Mouse (Mus musculus) c-Kit-positive CD71-negative TER-119-negative erythroid progenitor cells, embryonic 14.5 days (primary cell): ENCODE measurements around the gene Krtap12-1.
"Not testable (repeated sequence)": the region's sequence is repeated elsewhere in the genome, so short reads cannot be mapped to it uniquely, and the experiment has no call there.

Source experiments
- DNase-seq: peaks from one replicate; pipeline ENCODE4 v3.0.0-alpha.2; 2013; ENCODE audit warnings: low read depth

Krtap12-1 gene

GRCm38 (mm10) chr10:77720299-77720698 lies at the start of gene Krtap12-1:
TSS of gene Krtap12-1 (plus strand) at chr10:77720599.
- DNase-seq = not testable (repeated sequence)

- no peak for DNase-seq
Observed at GRCm38 (mm10) chr10:77670710-77671109, 49.7 kb upstream of the Krtap12-1 start.

- DNase-seq = no peak
Observed at GRCm38 (mm10) chr10:77671519-77671918, 48.9 kb upstream of the Krtap12-1 start.

GRCm38 (mm10) chr10:77673765-77674164 lies 46.6 kb upstream of the Krtap12-1 start:
- DNase-seq = no peak

GRCm38 (mm10) chr10:77677562-77677961 lies 42.8 kb upstream of the Krtap12-1 start:
- no peak for DNase-seq

- DNase-seq = no peak
Observed at GRCm38 (mm10) chr10:77682994-77683393, 37.4 kb upstream of the Krtap12-1 start.

GRCm38 (mm10) chr10:77684181-77684580 lies 36.2 kb upstream of the Krtap12-1 start:
- DNase-seq = no peak

- no peak for DNase-seq
Observed at GRCm38 (mm10) chr10:77685895-77686664, 34.3 kb upstream of the Krtap12-1 start, which contains the start of gene Tspear. TSS of gene Tspear (plus strand) at chr10:77686569.

- no peak for DNase-seq
Observed at GRCm38 (mm10) chr10:77687021-77687420, 33.4 kb upstream of the Krtap12-1 start.

GRCm38 (mm10) chr10:77690356-77690807 lies 30.0 kb upstream of the Krtap12-1 start, which contains the start of gene Gm19402:
TSS of gene Gm19402 (minus strand) at chr10:77690757.
- not testable (repeated sequence) for DNase-seq

GRCm38 (mm10) chr10:77697133-77697532 lies 23.3 kb upstream of the Krtap12-1 start, which contains the start of gene Gm9508:
TSS of gene Gm9508 (minus strand) at chr10:77697233.
- no peak for DNase-seq

- no peak for DNase-seq
Observed at GRCm38 (mm10) chr10:77706326-77706725, 14.1 kb upstream of the Krtap12-1 start, which contains the start of gene Gm10272. TSS of gene Gm10272 (plus strand) at chr10:77706626.

- DNase-seq = no peak
Observed at GRCm38 (mm10) chr10:77709831-77710230, 10.6 kb upstream of the Krtap12-1 start.

- DNase-seq = not testable (repeated sequence)
Observed at GRCm38 (mm10) chr10:77711157-77711556, 9.2 kb upstream of the Krtap12-1 start, which contains the start of gene Gm10024. TSS of gene Gm10024 (plus strand) at chr10:77711457.

GRCm38 (mm10) chr10:77713734-77714133 lies 6.7 kb upstream of the Krtap12-1 start:
- DNase-seq = no peak

- DNase-seq = no peak
Observed at GRCm38 (mm10) chr10:77715507-77715906, 4.9 kb upstream of the Krtap12-1 start, which contains the start of gene Gm10142. TSS of gene Gm10142 (plus strand) at chr10:77715807.

GRCm38 (mm10) chr10:77724855-77725254 lies 4.5 kb downstream of the Krtap12-1 start:
- DNase-seq = no peak

- DNase-seq = no peak
Observed at GRCm38 (mm10) chr10:77726186-77726585, 5.8 kb downstream of the Krtap12-1 start, which contains the start of gene Gm10100. TSS of gene Gm10100 (plus strand) at chr10:77726486.

GRCm38 (mm10) chr10:77728280-77728679 lies 7.9 kb downstream of the Krtap12-1 start:
- no peak for DNase-seq

GRCm38 (mm10) chr10:77729241-77729640 lies 8.8 kb downstream of the Krtap12-1 start:
- no peak for DNase-seq

- no peak for DNase-seq
Observed at GRCm38 (mm10) chr10:77735928-77736327, 15.5 kb downstream of the Krtap12-1 start.

GRCm38 (mm10) chr10:77738929-77739328 lies 18.5 kb downstream of the Krtap12-1 start:
- no peak for DNase-seq
